Mouse (Mus musculus) hindbrain, embryonic 15.5 days (tissue): ENCODE measurements at regions not wholly inside any gene's neighbourhood (a gene's known extent, or its start where the extent isn't known, plus 50 kb on each side); places are given as distances from the start of the nearest gene placed in this dataset.
A peak's percentile ranks its signal among the peaks of the same experiment; 100 is the strongest.

Experiments used
- ATAC-seq: fragments of 200-750 bp; cut with Nextera tagmentation; 2 replicates; pipeline ENCODE4 v1.8.0; 2017; ENCODE audit warnings: low read depth, moderate number of reproducible peaks, moderate TSS enrichment; ENCODE audit not compliant: low FRiP score
- H3K27ac ChIP-seq: fragments of 300-500 bp; sonication (generic); replicated peaks from 2 replicates; pipeline ENCODE4 v1.5.1; 2015; ENCODE audit warnings: mild to moderate bottlenecking, inconsistent platforms
- H3K27me3 ChIP-seq: fragments of 300-500 bp; sonication (generic); 2 replicates; pipeline ENCODE4 v1.6.1; 2015; ENCODE audit warnings: control low read depth, inconsistent platforms
- H3K36me3 ChIP-seq: fragments of 300-500 bp; sonication (generic); 2 replicates; pipeline ENCODE4 v1.6.1; 2015; ENCODE audit warnings: control low read depth, inconsistent platforms
- H3K4me1 ChIP-seq: fragments of 300-500 bp; sonication (generic); replicated peaks from 2 replicates; pipeline ENCODE4 v1.6.1; 2015; ENCODE audit warnings: control low read depth, inconsistent platforms
- H3K4me2 ChIP-seq: fragments of 300-500 bp; sonication (generic); 2 replicates; pipeline ENCODE4 v1.6.1; 2015; ENCODE audit warnings: moderate library complexity, mild to moderate bottlenecking, inconsistent platforms
- H3K4me3 ChIP-seq: fragments of 300-500 bp; sonication (generic); 2 replicates; pipeline ENCODE4 v1.5.1; 2015; ENCODE audit warnings: mild to moderate bottlenecking, inconsistent platforms
- H3K9ac ChIP-seq: fragments of 300-500 bp; sonication (generic); 2 replicates; pipeline ENCODE4 v1.6.1; 2015; ENCODE audit warnings: inconsistent platforms
- H3K9me3 ChIP-seq: fragments of 300-500 bp; sonication (generic); 2 replicates; pipeline ENCODE4 v1.6.1; 2016; ENCODE audit warnings: control low read depth, inconsistent platforms
- WGBS: fragments of 180-500 bp; shearing (Covaris S2); methylation state at CpG from one replicate; pipeline ENCODE4 v1.1.7; 2015; 5-methylcytosine and 5-hydroxymethylcytosine counted together

DNA sequence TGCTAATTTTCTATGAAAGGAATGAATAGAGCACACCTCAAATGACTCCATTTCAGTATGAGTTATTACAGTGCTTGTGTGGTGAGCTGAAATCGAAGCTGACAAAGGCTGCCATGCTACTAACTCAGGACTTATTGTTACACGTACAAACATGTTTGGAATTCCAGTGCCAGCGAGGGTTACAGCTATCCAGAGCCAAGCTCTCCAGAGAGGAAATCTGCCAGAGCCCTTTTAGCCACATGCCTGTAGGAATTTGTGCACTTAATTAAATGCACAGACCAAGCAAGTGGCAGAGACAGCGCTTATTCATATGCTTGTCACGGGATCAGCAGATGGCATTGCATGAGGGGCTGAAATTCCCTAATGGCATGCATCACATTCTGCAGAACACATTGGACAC lies 386.4 kb upstream of the Sash1 start:
- peaks cover 11% of the 10 kb centered on the region for H3K4me1 ChIP-seq
- peak overlapping the region; percentile 24; the same call in 1 of the 2 replicates for H3K4me2 ChIP-seq
- H3K36me3 ChIP-seq, result no peaks in the 10 kb centered on the region
- H3K9ac ChIP-seq, result 0 out of 2 replicates have a peak overlapping the region, but pooled peaks have one; percentile 17
- no peaks in the 10 kb centered on the region for H3K27me3 ChIP-seq
- H3K9me3 ChIP-seq, result no peaks in the 10 kb centered on the region
- H3K27ac ChIP-seq, result peak overlapping the region; percentile 61
- WGBS, result 11% methylated on average over 5 of the region's 5 CpGs
- ATAC-seq, result peak; percentile 78
- no peak overlapping the region for H3K4me3 ChIP-seq

DNA sequence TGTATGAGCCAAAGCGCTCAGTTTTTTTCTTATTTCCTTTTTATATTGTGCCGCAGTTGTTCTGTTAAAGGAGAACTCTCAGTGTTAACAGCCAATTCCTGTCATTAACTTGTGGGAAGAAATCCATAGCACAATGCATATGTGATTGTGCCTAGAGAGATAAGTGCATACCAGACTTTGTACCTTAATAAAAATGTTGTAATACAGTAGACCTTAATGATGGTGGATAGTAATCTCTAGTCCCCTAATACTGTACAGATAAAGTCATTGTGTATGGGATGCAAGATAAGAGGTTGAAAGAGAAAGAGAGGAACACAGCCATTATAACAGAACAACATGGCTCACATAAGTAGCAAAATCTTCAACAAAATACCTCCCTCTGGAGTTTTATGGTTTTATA lies 379.7 kb upstream of the Sash1 start:
- no peak for ATAC-seq

DNA sequence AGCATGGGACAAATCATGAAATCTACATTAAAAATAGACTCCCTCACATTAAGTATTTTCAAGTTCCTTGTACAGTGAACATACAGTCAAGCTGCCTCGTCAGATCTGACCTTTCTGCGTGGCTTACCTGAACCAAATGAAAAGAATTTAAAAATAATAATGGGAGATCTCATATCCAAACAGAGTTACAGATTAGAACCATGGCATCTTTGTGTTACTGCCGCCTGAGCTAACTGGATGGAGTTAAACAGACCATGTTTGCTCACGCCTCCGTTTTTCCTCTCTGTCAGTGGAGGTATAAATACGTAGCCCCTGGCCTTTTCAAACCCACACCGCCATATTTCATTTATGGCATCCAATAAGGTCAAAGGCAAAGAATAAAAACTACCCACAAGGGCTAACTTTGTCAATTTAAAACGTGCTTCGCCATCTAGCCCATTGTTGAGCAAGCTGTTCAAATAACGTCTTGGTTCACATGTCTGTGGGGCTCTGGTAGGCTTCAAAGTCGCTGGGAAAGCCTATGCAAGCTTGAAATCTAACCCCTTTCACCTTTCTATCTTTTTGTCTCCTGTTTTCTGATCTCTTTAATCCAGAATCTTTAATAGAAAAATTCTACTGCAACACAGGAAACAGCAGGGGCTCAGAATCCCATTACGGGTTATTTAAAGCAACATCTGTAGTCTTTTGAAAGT lies 378.6 kb upstream of the Sash1 start:
- no peak overlapping the region for H3K27ac ChIP-seq
- no peaks in the 10 kb centered on the region for H3K4me1 ChIP-seq
- ATAC-seq, result no peak
- WGBS, result 71% methylated on average over 12 of the region's 12 CpGs
- no peaks in the 10 kb centered on the region for H3K9me3 ChIP-seq
- H3K9ac ChIP-seq, result no peak overlapping the region
- no peak overlapping the region for H3K4me2 ChIP-seq
- H3K4me3 ChIP-seq, result no peak overlapping the region
- no peaks in the 10 kb centered on the region for H3K36me3 ChIP-seq
- no peaks in the 10 kb centered on the region for H3K27me3 ChIP-seq

More for the DNA sequence above, 379.7 kb upstream of the Sash1 start:
- 95% methylated on average over 2 of the region's 2 CpGs for WGBS
- Histone ChIP-seq H3K4me2 (no peak overlapping the region), H3K27me3 (no peaks in the 10 kb centered on the region), H3K4me3 (no peak overlapping the region), H3K9ac (no peak overlapping the region), H3K9me3 (no peaks in the 10 kb centered on the region), H3K4me1 (no peaks in the 10 kb centered on the region), H3K27ac (no peak overlapping the region), H3K36me3 (no peaks in the 10 kb centered on the region)

DNA sequence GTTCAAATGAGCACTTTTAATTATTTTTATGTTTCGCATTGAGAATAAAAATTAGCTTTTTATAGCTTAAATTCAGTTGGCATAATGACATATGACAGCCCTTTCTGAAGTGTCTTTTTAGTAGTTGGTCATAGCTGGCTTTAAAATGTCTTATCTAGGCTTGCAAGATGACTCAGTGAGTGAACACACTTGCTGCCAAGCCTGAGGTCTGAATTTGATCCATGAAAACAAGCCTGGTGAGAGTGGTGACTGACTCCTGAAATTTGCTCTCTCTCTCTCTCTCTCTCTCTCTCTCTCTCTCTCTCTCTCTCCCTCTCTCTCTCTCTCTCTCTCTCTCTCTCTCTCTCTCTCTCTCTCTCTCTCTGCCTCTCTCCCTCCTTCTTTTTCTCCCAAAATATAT lies 372.8 kb upstream of the Sash1 start:
- no peaks in the 10 kb centered on the region for H3K9me3 ChIP-seq
- no peaks in the 10 kb centered on the region for H3K27me3 ChIP-seq
- 90% methylated on average over 1 of the region's 1 CpGs for WGBS
- H3K27ac ChIP-seq, result no peak overlapping the region
- ATAC-seq, result no peak
- no peak overlapping the region for H3K4me3 ChIP-seq
- no peaks in the 10 kb centered on the region for H3K4me1 ChIP-seq
- no peak overlapping the region for H3K4me2 ChIP-seq
- no peak overlapping the region for H3K9ac ChIP-seq
- H3K36me3 ChIP-seq, result no peaks in the 10 kb centered on the region

DNA sequence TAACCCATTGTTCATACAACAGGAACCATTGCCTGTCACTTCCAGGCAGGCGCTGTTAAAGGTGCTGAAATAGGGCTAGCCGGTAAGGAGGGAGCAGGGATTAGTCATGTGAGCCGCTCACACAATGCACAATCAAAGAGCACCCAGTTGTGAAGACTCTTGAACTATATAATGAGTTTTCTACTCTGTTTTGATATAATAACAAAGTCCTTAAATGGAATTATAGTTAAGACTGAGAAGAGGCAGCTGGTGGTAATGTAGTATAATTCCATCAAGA lies 367.0 kb upstream of the Sash1 start:
- Histone ChIP-seq H3K4me3 (no peak overlapping the region), H3K4me1 (peaks cover 9% of the 10 kb centered on the region; the same call in 1 of the 2 replicates), H3K9ac (no peak overlapping the region), H3K4me2 (no peak overlapping the region), H3K9me3 (no peaks in the 10 kb centered on the region), H3K36me3 (no peaks in the 10 kb centered on the region), H3K27me3 (no peaks in the 10 kb centered on the region), H3K27ac (peak overlapping the region; percentile 34; the same call in 1 of the 2 replicates)
- no peak for ATAC-seq
- 22% methylated on average over 3 of the region's 3 CpGs for WGBS

DNA sequence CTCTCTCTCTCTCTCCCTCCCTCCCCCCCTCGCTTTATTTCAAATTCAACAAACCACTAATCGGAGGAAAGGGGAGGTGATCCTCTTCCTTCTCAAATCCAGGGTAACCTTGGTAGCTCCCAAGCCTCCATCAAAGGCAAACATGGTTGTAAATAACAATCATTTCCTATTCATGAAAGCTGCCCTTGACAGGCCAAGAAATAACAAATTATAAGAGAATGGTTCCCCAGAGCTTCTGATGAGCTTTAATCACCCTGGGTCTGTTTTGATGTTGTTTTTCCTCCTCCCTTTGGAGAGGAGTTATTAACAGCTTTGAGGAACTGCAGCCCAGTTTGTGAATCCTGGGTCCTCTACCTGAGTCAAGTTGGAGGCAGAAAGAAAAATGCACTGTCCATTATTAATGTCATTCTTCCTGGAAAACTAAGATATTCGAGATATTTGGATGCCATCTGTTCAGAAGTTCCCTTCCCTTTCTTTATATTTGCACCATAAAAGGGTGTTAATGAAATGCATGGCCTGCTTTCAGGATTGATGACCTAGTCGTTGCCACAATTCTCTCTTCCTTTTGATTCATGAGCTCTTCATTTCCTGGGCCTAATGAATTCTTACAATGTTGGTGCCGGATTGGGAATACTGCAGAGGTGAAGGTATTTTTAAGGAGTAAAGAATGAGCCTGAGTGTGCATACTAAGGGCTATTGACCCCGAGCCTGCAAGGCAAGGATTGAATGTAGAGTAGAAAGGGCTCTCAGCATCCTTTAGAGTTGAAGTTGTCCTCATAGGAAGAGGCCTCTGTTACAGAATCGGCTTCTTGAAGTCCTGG lies 366.5 kb upstream of the Sash1 start:
- Histone ChIP-seq H3K27me3 (no peaks in the 10 kb centered on the region), H3K9ac (no peak overlapping the region), H3K9me3 (no peaks in the 10 kb centered on the region), H3K27ac (peak overlapping the region; percentile 34; the same call in 1 of the 2 replicates), H3K4me3 (no peak overlapping the region), H3K36me3 (no peaks in the 10 kb centered on the region), H3K4me1 (peaks cover 9% of the 10 kb centered on the region; the same call in 1 of the 2 replicates), H3K4me2 (no peak overlapping the region)
- no peak for ATAC-seq
- WGBS, result 26% methylated on average over 7 of the region's 7 CpGs

DNA sequence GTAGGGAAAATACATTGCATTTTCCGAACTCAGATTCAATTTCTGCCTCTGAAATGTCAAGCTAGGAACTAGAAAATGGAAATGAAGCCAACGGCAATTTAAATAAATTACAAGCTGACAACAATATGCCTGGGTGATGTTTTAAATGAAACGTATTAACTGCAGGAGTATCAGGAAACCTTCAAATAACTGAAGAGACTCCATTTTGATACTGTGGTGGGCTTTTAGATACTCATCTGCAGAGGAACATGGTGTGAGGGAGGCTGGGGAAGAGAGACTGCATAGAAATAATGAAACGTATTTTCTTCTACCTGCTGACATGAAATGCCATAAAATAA lies 357.4 kb upstream of the Sash1 start:
- H3K27me3 ChIP-seq, result no peaks in the 10 kb centered on the region
- peak overlapping the region; percentile 1; the same call in 1 of the 2 replicates for H3K27ac ChIP-seq
- H3K4me1 ChIP-seq, result 0 out of 2 replicates have a peak, but pooled peaks cover 9% of the 10 kb centered on the region
- 58% methylated on average over 4 of the region's 4 CpGs for WGBS
- no peak for ATAC-seq
- H3K4me3 ChIP-seq, result no peak overlapping the region
- H3K4me2 ChIP-seq, result no peak overlapping the region
- H3K9ac ChIP-seq, result no peak overlapping the region
- H3K36me3 ChIP-seq, result no peaks in the 10 kb centered on the region
- no peaks in the 10 kb centered on the region for H3K9me3 ChIP-seq

DNA sequence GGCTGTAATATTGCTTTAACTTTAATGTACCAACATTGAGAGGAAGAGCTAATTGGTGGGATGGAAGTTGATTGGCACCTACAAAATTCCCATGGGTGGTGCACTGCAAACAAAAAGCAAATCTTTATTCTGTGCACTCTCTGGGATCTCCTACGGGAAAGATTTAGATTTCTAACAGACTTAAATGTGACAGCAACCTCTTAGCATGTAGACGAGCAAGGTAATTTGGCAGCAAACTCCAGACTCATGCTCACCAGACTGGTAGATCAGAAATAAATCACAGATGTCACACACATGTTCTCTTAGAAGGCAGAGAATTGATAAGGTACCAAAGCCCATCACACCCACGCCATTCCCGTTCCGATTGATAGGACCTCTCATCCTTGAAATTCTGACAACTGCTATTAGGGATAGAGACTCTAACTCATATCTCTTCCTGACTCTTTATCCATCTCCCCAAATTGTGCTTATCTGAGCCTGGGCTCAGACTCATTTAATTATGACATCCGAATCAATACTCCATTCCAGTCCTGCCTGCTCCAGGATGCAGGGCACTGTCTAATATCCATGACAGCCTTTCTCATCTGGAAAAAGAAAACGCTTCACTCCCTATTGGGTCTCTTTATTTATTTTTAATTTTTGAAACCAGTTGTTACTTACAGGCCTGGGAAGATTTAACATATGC lies 356.9 kb upstream of the Sash1 start:
- no peak overlapping the region; the same call in 1 of the 2 replicates for H3K27ac ChIP-seq
- 56% methylated on average over 7 of the region's 7 CpGs for WGBS
- no peak overlapping the region for H3K4me2 ChIP-seq
- no peak overlapping the region for H3K9ac ChIP-seq
- peak; percentile 56; the same call in 1 of the 2 replicates for ATAC-seq
- 0 out of 2 replicates have a peak, but pooled peaks cover 9% of the 10 kb centered on the region for H3K4me1 ChIP-seq
- no peak overlapping the region for H3K4me3 ChIP-seq
- no peaks in the 10 kb centered on the region for H3K36me3 ChIP-seq
- H3K27me3 ChIP-seq, result no peaks in the 10 kb centered on the region
- H3K9me3 ChIP-seq, result no peaks in the 10 kb centered on the region

DNA sequence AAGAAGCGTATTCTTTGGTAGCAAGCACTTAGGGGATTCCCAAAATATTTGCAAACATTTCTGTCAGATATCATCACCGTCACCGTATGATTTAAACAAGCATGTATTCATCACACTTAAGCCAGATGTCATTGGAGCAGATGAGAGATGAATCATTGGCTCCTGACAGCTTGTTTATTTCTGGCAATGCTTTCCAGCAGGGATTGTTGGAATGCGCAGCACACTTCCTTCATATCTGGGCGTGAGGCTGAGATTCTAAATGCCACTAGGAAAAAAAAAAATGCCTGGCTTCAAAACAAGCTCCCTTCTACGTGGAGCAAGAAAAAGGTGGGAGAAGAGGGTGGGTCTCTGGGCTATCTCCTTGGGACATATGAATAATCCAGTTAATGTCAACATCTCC lies 354.1 kb upstream of the Sash1 start:
- H3K9me3 ChIP-seq, result no peaks in the 10 kb centered on the region
- H3K4me3 ChIP-seq, result no peak overlapping the region
- no peak overlapping the region for H3K9ac ChIP-seq
- 62% methylated on average over 6 of the region's 6 CpGs for WGBS
- no peaks in the 10 kb centered on the region for H3K27me3 ChIP-seq
- no peak for ATAC-seq
- H3K36me3 ChIP-seq, result no peaks in the 10 kb centered on the region
- H3K4me1 ChIP-seq, result 0 out of 2 replicates have a peak, but pooled peaks cover 9% of the 10 kb centered on the region
- H3K27ac ChIP-seq, result no peak overlapping the region
- H3K4me2 ChIP-seq, result no peak overlapping the region

DNA sequence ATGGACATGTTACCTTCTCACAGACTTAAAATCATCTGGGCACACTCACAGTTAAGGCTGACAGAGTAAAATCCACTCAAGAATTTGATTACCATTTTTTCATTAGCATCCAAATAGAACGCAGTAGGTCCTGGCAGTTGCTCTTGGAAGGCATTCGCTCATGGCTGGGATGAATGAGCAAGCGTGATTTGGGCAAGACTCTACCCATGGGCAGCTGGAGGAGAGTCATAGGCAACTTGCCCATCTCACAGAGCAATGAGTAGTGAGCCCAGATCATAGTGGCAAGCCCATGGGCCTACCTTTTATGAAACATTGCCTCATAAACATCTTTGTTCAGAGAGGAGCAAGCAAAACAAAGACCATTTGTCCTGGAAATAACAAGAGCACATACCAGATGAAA lies 345.9 kb upstream of the Sash1 start:
- peak; percentile 65 for ATAC-seq
- H3K4me2 ChIP-seq, result no peak overlapping the region
- H3K4me3 ChIP-seq, result no peak overlapping the region
- H3K27ac ChIP-seq, result no peak overlapping the region
- no peaks in the 10 kb centered on the region for H3K4me1 ChIP-seq
- H3K36me3 ChIP-seq, result no peaks in the 10 kb centered on the region
- H3K9me3 ChIP-seq, result no peaks in the 10 kb centered on the region
- no peaks in the 10 kb centered on the region for H3K27me3 ChIP-seq
- H3K9ac ChIP-seq, result no peak overlapping the region
- 73% methylated on average over 3 of the region's 3 CpGs for WGBS

DNA sequence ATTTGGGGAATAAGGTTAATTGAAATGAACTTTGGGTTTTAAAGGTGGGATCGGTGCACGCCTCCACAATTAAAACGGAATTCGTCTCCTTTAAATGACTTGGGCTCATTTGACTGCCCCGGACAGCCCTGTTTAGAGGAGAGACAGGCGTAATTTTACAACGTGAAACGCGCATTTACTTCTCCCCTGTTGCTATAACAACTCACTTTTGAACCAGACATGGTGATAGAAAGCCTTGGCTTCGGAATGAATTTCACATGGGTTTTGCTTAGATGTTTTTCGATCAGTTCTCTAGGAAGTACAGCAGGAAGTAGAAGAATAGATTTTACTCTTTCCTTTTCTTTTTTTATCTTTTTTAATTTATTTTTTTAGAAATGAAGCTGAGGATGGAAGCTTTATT lies 343.2 kb upstream of the Sash1 start:
- H3K4me3 ChIP-seq, result no peak overlapping the region
- H3K27me3 ChIP-seq, result no peaks in the 10 kb centered on the region
- H3K36me3 ChIP-seq, result no peaks in the 10 kb centered on the region
- no peak overlapping the region for H3K4me2 ChIP-seq
- ATAC-seq, result no peak
- no peak overlapping the region for H3K9ac ChIP-seq
- no peak overlapping the region for H3K27ac ChIP-seq
- WGBS, result 76% methylated on average over 11 of the region's 11 CpGs
- H3K4me1 ChIP-seq, result no peaks in the 10 kb centered on the region
- H3K9me3 ChIP-seq, result no peaks in the 10 kb centered on the region

DNA sequence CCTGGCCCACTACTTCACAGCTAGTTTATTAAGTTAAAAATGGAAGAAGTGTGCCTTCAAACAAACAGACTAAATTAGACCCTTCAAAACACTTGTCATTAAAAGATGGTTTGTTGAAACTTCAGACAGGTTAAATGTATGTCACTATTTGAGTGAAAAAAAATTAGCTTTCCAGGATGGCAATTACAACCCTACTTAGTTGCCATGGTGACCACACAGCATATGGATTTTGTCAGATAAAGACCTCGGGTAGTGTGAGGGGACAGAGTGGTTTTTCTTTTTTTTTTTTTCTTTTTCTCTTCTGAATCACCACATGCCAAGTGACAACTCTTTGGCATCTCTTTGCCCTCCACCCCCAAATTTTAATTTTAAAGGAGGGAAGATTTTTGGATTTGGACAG lies 341.5 kb upstream of the Sash1 start:
- no peaks in the 10 kb centered on the region for H3K4me1 ChIP-seq
- H3K4me3 ChIP-seq, result no peak overlapping the region
- no peaks in the 10 kb centered on the region for H3K9me3 ChIP-seq
- no peaks in the 10 kb centered on the region for H3K27me3 ChIP-seq
- ATAC-seq, result no peak
- H3K27ac ChIP-seq, result no peak overlapping the region
- no peak overlapping the region for H3K4me2 ChIP-seq
- no peaks in the 10 kb centered on the region for H3K36me3 ChIP-seq
- H3K9ac ChIP-seq, result no peak overlapping the region
- WGBS, result 9% methylated on average over 1 of the region's 1 CpGs
